Mouse (Mus musculus) ES-E14 (cell line): Measurements from ENCODE around the gene Sulf2.

Source experiments
- CHD2 ChIP-seq: IDR thresholded peaks from 2 replicates; pipeline ENCODE4 v1.6.1; 2014; ENCODE audit warnings: mild to moderate bottlenecking, low read depth, low read length, inconsistent platforms
- HCFC1 ChIP-seq: IDR thresholded peaks from 2 replicates; pipeline ENCODE4 v1.6.1; 2012; ENCODE audit warnings: low read length, inconsistent platforms, borderline replicate concordance; ENCODE audit not compliant: insufficient read depth
- MAFK ChIP-seq: IDR thresholded peaks from 2 replicates; pipeline ENCODE4 v1.6.1; 2014; ENCODE audit warnings: mild to moderate bottlenecking, low read depth, low read length, inconsistent platforms; ENCODE audit not compliant: insufficient read depth
- ZC3H11A ChIP-seq: IDR thresholded peaks from 2 replicates; pipeline ENCODE4 v1.6.1; 2012; ENCODE audit warnings: low read depth, mild to moderate bottlenecking, inconsistent platforms, low read length, borderline replicate concordance

- TF ChIP-seq HCFC1 (no peak), MAFK (no peak), ZC3H11A (no peak), CHD2 (no peak)
These were observed 6.0 kb downstream of the Sulf2 start for GRCm38 (mm10) chr2:166149482-166149881.
